Comparison of ENCODE assay signal across 22 mouse cellular contexts in genomic region chr11:105975050-105975449, GRCm38 (mm10). TPM values are rescaled to one million over a fixed set of nuclear protein-coding genes. Genes with fewer than 3 reads are reported as not detected.
DNase-seq lines count a peak whose midpoint lies in the region; ATAC-seq and TF ChIP-seq lines count a peak whose summit lies in the region.
"Had no signal": no experiment of that assay in that cellular context is flagged by ENCODE, and none has a peak within 500 bp of the region (broad histone marks: within the 10 kb centered on the region; RNA-seq: fewer than 3 reads in every experiment).

No protein-coding gene starts in this region.

- TF ChIP-seq POLR2A in myocyte (IDR thresholded peaks at IDR 0.05; ENCODE audit: insufficient read length, low read depth) = no peak

- intact Hi-C loops in gastrocnemius, adult 2 months (cut with DNase I) = loop anchor here (10.0 kb wide), 1 partner anchor 50 kb away; no protein-coding TSS in a partner anchor

- H3K27ac ChIP-seq in gastrocnemius, adult 2 months = peak overlapping the region; percentile 38; the same call in 1 of the 2 replicates
- no peak overlapping the region for H3K27ac ChIP-seq in lung, postnatal 0 days (ENCODE audit: low read length)
- no peak overlapping the region for H3K27ac ChIP-seq in midbrain, embryonic 14.5 days (replicated peaks; ENCODE audit: low read depth, low read length)
- H3K27ac ChIP-seq: embryonic facial prominence, embryonic 15.5 days; forebrain, embryonic 12.5 days; heart, embryonic 15.5 days; lung, embryonic 15.5 days; stomach, embryonic 15.5 days had no signal

- DNase-seq in gastrocnemius, adult 2 months = peak; percentile 36
- DNase-seq in gastrocnemius, postnatal 4 days (ENCODE audit: low spot score in 2 of 2) = no peak
- DNase-seq in lung, postnatal 36 days = peak; percentile 49
- DNase-seq in lung, postnatal 0 days (ENCODE audit: low spot score) = no peak
- DNase-seq in cerebellum, postnatal 25 days = peak; percentile 70 to 77
- DNase-seq in midbrain, embryonic 14.5 days = no peak
- DNase-seq in layer of hippocampus, adult 8-10 months (ENCODE audit: low spot score in 2 of 2) = no peak
- DNase-seq: right cerebral cortex, adult 18-20 months; thymus, postnatal 36 days had no signal

- H3K79me2 ChIP-seq in myocyte (ENCODE audit: control insufficient read depth, insufficient read depth) = no peaks in the 10 kb centered on the region

- no peak for TF ChIP-seq EP300 in lung, postnatal 0 days (IDR thresholded peaks at IDR 0.05)

- WGBS in lung, postnatal 0 days = 83% methylated on average over 3 of the region's 3 CpGs
- WGBS in midbrain, embryonic 14.5 days = 82% methylated on average over 3 of the region's 3 CpGs

- H3K9me3 ChIP-seq in lung, postnatal 0 days (ENCODE audit: low read length) = no peaks in the 10 kb centered on the region
- H3K9me3 ChIP-seq in midbrain, embryonic 14.5 days (ENCODE audit: control insufficient read depth, low read length) = no peaks in the 10 kb centered on the region
- H3K9me3 ChIP-seq: embryonic facial prominence, embryonic 15.5 days; forebrain, embryonic 12.5 days; heart, embryonic 15.5 days; lung, embryonic 15.5 days; stomach, embryonic 15.5 days had no signal

- no peaks in the 10 kb centered on the region for H3K27me3 ChIP-seq in lung, postnatal 0 days (replicated peaks; ENCODE audit: insufficient read depth, low read length)
- H3K27me3 ChIP-seq in myocyte (ENCODE audit: control insufficient read depth, insufficient read depth, insufficient read length) = peaks cover 25% of the 10 kb centered on the region
- H3K27me3 ChIP-seq in midbrain, embryonic 14.5 days (ENCODE audit: control insufficient read depth, insufficient read depth, low read length) = no peaks in the 10 kb centered on the region
- H3K27me3 ChIP-seq: lung, embryonic 15.5 days had no signal

- no peak overlapping the region for H3ac ChIP-seq in myocyte (ENCODE audit: control insufficient read depth, insufficient read length)

- ATAC-seq in lung, postnatal 0 days = no peak
- ATAC-seq in midbrain, embryonic 14.5 days (ENCODE audit: low FRiP score, low TSS enrichment) = no peak
- ATAC-seq: intestine, postnatal 0 days; Patski had no signal

- no peak overlapping the region for H3K4me3 ChIP-seq in gastrocnemius, adult 2 months
- H3K4me3 ChIP-seq in lung, postnatal 0 days (ENCODE audit: low read depth, low read length) = no peak overlapping the region
- no peak overlapping the region for H3K4me3 ChIP-seq in myocyte
- no peak overlapping the region for H3K4me3 ChIP-seq in midbrain, embryonic 14.5 days (replicated peaks; ENCODE audit: low read depth, low read length)
- H3K4me3 ChIP-seq: embryonic facial prominence, embryonic 15.5 days; forebrain, embryonic 12.5 days; heart, embryonic 15.5 days; lung, embryonic 15.5 days; stomach, embryonic 15.5 days had no signal

- H3K4me2 ChIP-seq in lung, postnatal 0 days (replicated peaks; ENCODE audit: low read depth, low read length) = no peak overlapping the region
- H3K4me2 ChIP-seq in myocyte (ENCODE audit: low read depth) = no peak overlapping the region
- no peak overlapping the region for H3K4me2 ChIP-seq in midbrain, embryonic 14.5 days (ENCODE audit: low read length)
- H3K4me2 ChIP-seq: embryonic facial prominence, embryonic 15.5 days; forebrain, embryonic 12.5 days; heart, embryonic 15.5 days; liver, embryonic 11.5 days; lung, embryonic 15.5 days; stomach, embryonic 15.5 days had no signal

- H3K4me1 ChIP-seq in lung, postnatal 0 days (ENCODE audit: insufficient read depth, low read depth, low read length) = no peaks in the 10 kb centered on the region
- no peaks in the 10 kb centered on the region for H3K4me1 ChIP-seq in midbrain, embryonic 14.5 days (ENCODE audit: control insufficient read depth, insufficient read depth, low read length)
- H3K4me1 ChIP-seq: embryonic facial prominence, embryonic 15.5 days; forebrain, embryonic 12.5 days; heart, embryonic 15.5 days; lung, embryonic 15.5 days; stomach, embryonic 15.5 days had no signal

- H3K9ac ChIP-seq in lung, postnatal 0 days (replicated peaks; ENCODE audit: low read depth) = no peak overlapping the region
- no peak overlapping the region for H3K9ac ChIP-seq in midbrain, embryonic 14.5 days (replicated peaks; ENCODE audit: low read length)
- H3K9ac ChIP-seq: embryonic facial prominence, embryonic 15.5 days; forebrain, embryonic 12.5 days; heart, embryonic 15.5 days; lung, embryonic 15.5 days; stomach, embryonic 15.5 days had no signal

- TF ChIP-seq CTCF in gastrocnemius, adult 2 months (IDR thresholded peaks at IDR 0.05) = no peak
- TF ChIP-seq CTCF in lung, postnatal 0 days (IDR thresholded peaks at IDR 0.05) = no peak

- no peaks in the 10 kb centered on the region for H3K36me3 ChIP-seq in lung, postnatal 0 days (ENCODE audit: insufficient read depth, low read length)
- H3K36me3 ChIP-seq in myocyte (ENCODE audit: control insufficient read depth, insufficient read depth) = no peaks in the 10 kb centered on the region
- H3K36me3 ChIP-seq in midbrain, embryonic 14.5 days (ENCODE audit: control insufficient read depth, insufficient read depth, low read length) = no peaks in the 10 kb centered on the region
- H3K36me3 ChIP-seq: embryonic facial prominence, embryonic 15.5 days; forebrain, embryonic 12.5 days; heart, embryonic 15.5 days; lung, embryonic 15.5 days; stomach, embryonic 15.5 days had no signal

TF ChIP-seq in myocyte, 11 proteins besides CTCF, POLR2A, EP300 and RAD21:
- TF ChIP-seq POLR2AphosphoS2 (IDR thresholded peaks at IDR 0.05; ENCODE audit: insufficient read length, low read depth) (no peak), SRF (IDR thresholded peaks at IDR 0.05; ENCODE audit: control insufficient read depth, insufficient read length, low read depth) (no peak), USF1 (IDR thresholded peaks at IDR 0.05; ENCODE audit: low read depth) (peak; percentile 33), REST (IDR thresholded peaks at IDR 0.05; ENCODE audit: insufficient read depth, insufficient read length) (no peak), E2F4 (IDR thresholded peaks at IDR 0.05; ENCODE audit: insufficient read depth) (no peak)

RNA-seq across cellular contexts. Expression of gene Ace, which starts 7.3 kb away (rescaled TPM):
- total RNA-seq in gastrocnemius, adult 2 months (2021) = 10 to 100 TPM; 18.4 to 24.6 TPM
- 10 to 100 TPM; 23.0 to 35.7 TPM for total RNA-seq in gastrocnemius, postnatal 4 days (2021)
- 73.6 and 74.6 TPM in 2 replicates for polyA plus RNA-seq in lung, postnatal 0 days (2015; fragmentation: Nextera tagmentation; extraction: Ambion mirVana)
- polyA plus RNA-seq in myocyte (2012; fragmentation: generic; extraction: Trizol) = 1.3 TPM
- polyA plus RNA-seq in midbrain, embryonic 14.5 days (2014; fragmentation: Nextera tagmentation; extraction: Ambion mirVana) = 2.9 and 3.6 TPM in 2 replicates
- 10 to 100 TPM in 3 of 4 experiments, 1 to 10 TPM in 1; 7.8 to 10.9 (median 10.6) TPM for total RNA-seq in layer of hippocampus, adult 8-10 months (2022)

RNA-seq across cellular contexts. Expression of gene Ace3, which starts 19.4 kb away (rescaled TPM):
- total RNA-seq in gastrocnemius, adult 2 months (2021) = not detected
- total RNA-seq in gastrocnemius, postnatal 4 days (2021) = not detected
- 2.0 and 2.1 TPM in 2 replicates for polyA plus RNA-seq in lung, postnatal 0 days (2015; fragmentation: Nextera tagmentation; extraction: Ambion mirVana)
- polyA plus RNA-seq in myocyte (2012; fragmentation: generic; extraction: Trizol) = not detected
- polyA plus RNA-seq in midbrain, embryonic 14.5 days (2014; fragmentation: Nextera tagmentation; extraction: Ambion mirVana) = 0.09 TPM in 1 of 2 replicates, not detected in the other
- total RNA-seq in layer of hippocampus, adult 8-10 months (2022) = not detected
- total RNA-seq: layer of hippocampus, postnatal 14 days; left cerebral cortex, postnatal 4 days had no signal
- polyA plus RNA-seq: cortical plate, adult 2 months; embryonic facial prominence, embryonic 15.5 days; forebrain, embryonic 12.5 days; heart, embryonic 15.5 days; hindbrain, embryonic 11.5 days; intestine, postnatal 0 days; liver, embryonic 11.5 days; Patski; stomach, embryonic 15.5 days had no signal

RNA-seq across cellular contexts. Expression of gene Cyb561, which starts 21.9 kb away (rescaled TPM):
- 1 to 10 TPM; 3.9 to 4.7 TPM for total RNA-seq in gastrocnemius, adult 2 months (2021)
- total RNA-seq in gastrocnemius, postnatal 4 days (2021) = 1 to 10 TPM; 4.9 to 5.0 TPM
- 70.5 and 72.2 TPM in 2 replicates for polyA plus RNA-seq in lung, postnatal 0 days (2015; fragmentation: Nextera tagmentation; extraction: Ambion mirVana)
- polyA plus RNA-seq in myocyte (2012; fragmentation: generic; extraction: Trizol) = 1.5 TPM
- polyA plus RNA-seq in midbrain, embryonic 14.5 days (2014; fragmentation: Nextera tagmentation; extraction: Ambion mirVana) = 45.7 and 52.9 TPM in 2 replicates
- 10 to 100 TPM; 48.1 to 63.3 (median 58.7) TPM for total RNA-seq in layer of hippocampus, adult 8-10 months (2022)

RNA-seq across cellular contexts. Expression of gene Kcnh6, which starts 32.9 kb away (rescaled TPM):
- total RNA-seq in gastrocnemius, adult 2 months (2021) = not detected
- under 1 TPM in 1 of 2 experiments, not detected in 1; 0.31 TPM for total RNA-seq in gastrocnemius, postnatal 4 days (2021)
- polyA plus RNA-seq in lung, postnatal 0 days (2015; fragmentation: Nextera tagmentation; extraction: Ambion mirVana) = 0.14 and 0.32 TPM in 2 replicates
- not detected for polyA plus RNA-seq in myocyte (2012; fragmentation: generic; extraction: Trizol)
- 1.00 and 1.8 TPM in 2 replicates for polyA plus RNA-seq in midbrain, embryonic 14.5 days (2014; fragmentation: Nextera tagmentation; extraction: Ambion mirVana)
- total RNA-seq in layer of hippocampus, adult 8-10 months (2022) = 1 to 10 TPM; 1.1 to 1.6 (median 1.3) TPM
- polyA plus RNA-seq: Patski had no signal

Comparison
In these comparisons a context has a peak if more than half of its experiments do, and no peak if none do; other contexts are left out.
1. DNase-seq: peak in gastrocnemius, adult 2 months (single experiment), lung, postnatal 36 days (single experiment) and cerebellum, postnatal 25 days (2 of 2); none in gastrocnemius, postnatal 4 days (0 of 2), lung, postnatal 0 days (single experiment), midbrain, embryonic 14.5 days (single experiment) and layer of hippocampus, adult 8-10 months (0 of 2).
2. RNA of gene Cyb561, which starts 21.9 kb away (total RNA-seq): 48.1 to 63.3 TPM in layer of hippocampus, adult 8-10 months; 4.9 to 5.0 TPM in gastrocnemius, postnatal 4 days and 3.9 to 4.7 TPM in gastrocnemius, adult 2 months; every median in the first group is over 4 times any median in the second.